Mouse (Mus musculus) thymus, adult 2 months (tissue): ENCODE data around the gene Nploc4.

Experiments used
- CTCF ChIP-seq: fragments of 200-500 bp; IDR thresholded peaks from 2 replicates; pipeline ENCODE4 v1.5.1; 2012; ENCODE audit warnings: mild to moderate bottlenecking, control low read depth, low read length, moderate library complexity, borderline replicate concordance; ENCODE audit not compliant: control insufficient read depth, poor library complexity, insufficient read depth; ENCODE audit errors: extremely low read depth
- POLR2A ChIP-seq: fragments of 200-500 bp; IDR thresholded peaks from 2 replicates; pipeline ENCODE4 v1.6.1; 2012; ENCODE audit warnings: mild to moderate bottlenecking, low read length, control low read depth, moderate library complexity; ENCODE audit not compliant: control insufficient read depth, poor library complexity, insufficient read depth; ENCODE audit errors: extremely low read depth

DNA sequence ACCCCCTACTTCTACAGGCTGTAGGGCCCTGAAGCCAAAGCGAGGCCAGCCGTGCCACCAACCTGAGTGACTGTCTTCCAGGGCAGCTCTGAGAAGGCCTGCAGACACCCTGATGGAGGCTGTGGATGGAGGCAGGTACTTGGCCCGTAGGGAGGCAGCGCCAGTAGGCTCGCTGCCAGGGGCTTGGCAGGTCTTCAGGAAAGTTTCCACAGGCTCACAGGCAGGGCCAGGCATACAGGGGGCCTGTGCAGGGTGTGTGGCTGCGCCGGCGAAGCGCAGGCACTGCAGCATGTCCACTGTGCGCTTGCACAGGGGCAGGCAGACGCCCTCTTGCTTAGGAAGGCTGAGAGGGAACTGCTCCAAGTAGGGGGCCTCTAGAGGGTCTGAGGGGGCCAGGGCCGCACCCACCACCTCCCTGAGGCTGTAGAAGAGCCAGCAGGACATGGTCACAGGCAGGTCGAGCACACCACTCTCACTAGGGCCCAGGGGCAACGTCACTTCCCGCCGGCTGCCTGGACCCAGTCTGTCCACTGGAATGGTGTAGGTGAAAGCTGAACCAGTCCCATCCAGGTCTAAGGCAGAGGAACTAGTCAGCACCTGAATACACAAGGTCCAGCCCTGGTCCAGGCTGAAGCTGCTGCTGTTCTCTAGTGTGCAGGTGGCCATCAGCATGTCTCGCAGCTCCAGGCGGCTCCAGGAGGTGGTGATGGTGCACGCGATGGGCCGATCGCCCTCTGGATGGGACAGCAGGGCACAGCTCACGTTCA lies 63.5 kb downstream of the Nploc4 start:
- TF ChIP-seq POLR2A (no peak), CTCF (no peak)
